29 mouse cellular contexts compared by ENCODE assay signal in the genomic region with DNA sequence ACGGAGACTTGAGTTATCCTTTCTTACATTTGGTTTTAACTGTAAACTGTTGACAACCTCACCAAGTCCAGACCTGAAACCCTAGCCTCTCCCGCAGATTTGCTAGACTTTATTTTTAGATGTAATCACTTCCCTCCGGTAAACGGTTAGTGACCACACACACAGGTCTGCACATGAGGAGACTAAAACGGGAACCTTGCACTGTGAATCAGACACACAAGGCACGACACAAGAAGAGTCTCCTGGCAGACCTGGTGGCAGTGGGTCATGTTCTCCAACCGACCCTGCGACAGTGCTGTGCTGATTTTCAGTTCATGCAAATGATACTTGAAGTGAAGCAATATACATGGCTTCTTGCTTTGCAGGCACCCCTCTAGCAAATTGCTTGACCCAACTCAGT. TPM values are rescaled to one million over a fixed set of nuclear protein-coding genes. Genes with fewer than 3 reads are reported as not detected.
A peak's percentile ranks its signal among the peaks of the same experiment; 100 is the strongest.
DNase-seq lines count a peak whose midpoint lies in the region; ATAC-seq and TF ChIP-seq lines count a peak whose summit lies in the region.
"Had no signal": no experiment of that assay in that cellular context is flagged by ENCODE, and none has a peak within 500 bp of the region (broad histone marks: within the 10 kb centered on the region; RNA-seq: fewer than 3 reads in every experiment).

No protein-coding gene starts in this region.

- H3K79me2 ChIP-seq in CH12.LX (replicated peaks; ENCODE audit: control insufficient read depth, extremely low read depth, insufficient read depth, poor library complexity, severe bottlenecking), result no peaks in the 10 kb centered on the region
- H3K79me2 ChIP-seq in myocyte (ENCODE audit: control insufficient read depth, insufficient read depth), result no peaks in the 10 kb centered on the region
- no peaks in the 10 kb centered on the region for H3K79me2 ChIP-seq in heart, adult 2 months (replicated peaks; ENCODE audit: control insufficient read depth, insufficient read depth, low read length)

- peaks cover 0 to 5% of the 10 kb centered on the region in 2 experiments; a peak in 2 of 4 replicates for H3K4me1 ChIP-seq in CH12.LX (ENCODE audit: control insufficient read depth in 1 of 2, insufficient read depth in 2 of 2)
- no peaks in the 10 kb centered on the region for H3K4me1 ChIP-seq in heart, adult 2 months (ENCODE audit: control insufficient read depth, insufficient read depth, low read length)
- H3K4me1 ChIP-seq: embryonic facial prominence, embryonic 10.5 days; forebrain, embryonic 12.5 days; forebrain, embryonic 15.5 days; heart, embryonic 12.5 days; heart, embryonic 15.5 days; hindbrain, embryonic 13.5 days; intestine, embryonic 15.5 days had no signal

- ATAC-seq in hematopoietic stem cell, adult 5-6 weeks (replicated peaks in 1 of 2; ENCODE audit: insufficient read depth in 1 of 2, low FRiP score in 2 of 2, low TSS enrichment in 1 of 2, low read depth in 1 of 2, poor library complexity in 2 of 2, severe bottlenecking in 2 of 2), result peak; percentile 93 to 96
- ATAC-seq: forebrain, embryonic 15.5 days; hindbrain, embryonic 16.5 days; intestine, embryonic 15.5 days; Patski had no signal

- dilution Hi-C loops in CH12.LX (cut with MboI; ENCODE audit: extremely low pct_ligation_motif_present, extremely low pct_unique_long_range_greater_than_20kb, low sequenced_read_pairs), result no loop called here

- H3K4me2 ChIP-seq in CH12.LX (ENCODE audit: insufficient read depth, low read depth, poor library complexity, severe bottlenecking) (no peak overlapping the region), myocyte (ENCODE audit: low read depth) (peak overlapping the region; percentile 30)
- H3K4me2 ChIP-seq: embryonic facial prominence, embryonic 13.5 days; forebrain, embryonic 12.5 days; forebrain, embryonic 15.5 days; heart, embryonic 12.5 days; heart, embryonic 15.5 days; hindbrain, embryonic 13.5 days; intestine, embryonic 15.5 days had no signal

- TF ChIP-seq POLR2A in CH12.LX (IDR thresholded peaks at IDR 0.05; ENCODE audit: low read depth, low read length), result no peak
- no peak for TF ChIP-seq POLR2A in myocyte (IDR thresholded peaks at IDR 0.05; ENCODE audit: insufficient read length, low read depth)
- TF ChIP-seq POLR2A in heart, adult 2 months (IDR thresholded peaks at IDR 0.05; ENCODE audit: insufficient read depth, low read depth, low read length), result no peak

- no peak overlapping the region for H3K27ac ChIP-seq in CH12.LX (ENCODE audit: insufficient read depth, low read depth)
- no peak overlapping the region for H3K27ac ChIP-seq in heart, adult 2 months
- H3K27ac ChIP-seq: embryonic facial prominence, embryonic 10.5 days; embryonic facial prominence, embryonic 13.5 days; forebrain, embryonic 12.5 days; forebrain, embryonic 15.5 days; heart, embryonic 15.5 days; hindbrain, embryonic 13.5 days; intestine, embryonic 15.5 days had no signal

- in situ Hi-C loops in CH12.LX (cut with MboI; ENCODE audit: low pct_ligation_motif_present, low pct_unique_long_range_greater_than_20kb, low sequenced_read_pairs), result no loop called here

- H3K9ac ChIP-seq in CH12.LX (ENCODE audit: insufficient read depth, low read depth), result no peak overlapping the region
- no peak overlapping the region for H3K9ac ChIP-seq in heart, adult 2 months (ENCODE audit: low read depth, low read length)
- H3K9ac ChIP-seq: embryonic facial prominence, embryonic 13.5 days; forebrain, embryonic 12.5 days; forebrain, embryonic 15.5 days; heart, embryonic 12.5 days; heart, embryonic 15.5 days; hindbrain, embryonic 13.5 days; intestine, embryonic 15.5 days had no signal

- DNase-seq in 416B (ENCODE audit: low read depth) (peak; percentile 11), CH12.LX (ENCODE audit: extremely low read depth) (peak; percentile 17)
- no peak for DNase-seq in heart, adult 2 months
- no peak for DNase-seq in embryo, embryonic 11 days
- DNase-seq: adrenal gland, postnatal 10 days; adrenal gland, postnatal 36 days; cerebellum, adult 18-20 months; cerebellum, adult 9-10 months; cerebellum, postnatal 14 days; gastrocnemius, postnatal 10 days; gastrocnemius, postnatal 36 days; heart, adult 11 months; heart, postnatal 10 days; heart, postnatal 4 days; kidney, adult 11 months had no signal

- H3K4me3 ChIP-seq in CH12.LX (replicated peaks in 1 of 3; ENCODE audit: low read depth in 2 of 3, low read length in 2 of 3, poor library complexity in 1 of 3), result no peak overlapping the region
- no peak overlapping the region for H3K4me3 ChIP-seq in myocyte
- H3K4me3 ChIP-seq in heart, adult 2 months, result no peak overlapping the region
- H3K4me3 ChIP-seq: embryonic facial prominence, embryonic 10.5 days; embryonic facial prominence, embryonic 13.5 days; erythroblast, embryonic 14.5 days; forebrain, embryonic 12.5 days; forebrain, embryonic 15.5 days; heart, embryonic 12.5 days; heart, embryonic 15.5 days; hindbrain, embryonic 13.5 days; intestine, embryonic 15.5 days had no signal

- WGBS in heart, adult 2 months, result 55% methylated on average over 8 of the region's 8 CpGs

- no peak overlapping the region for H3ac ChIP-seq in myocyte (ENCODE audit: control insufficient read depth, insufficient read length)

- H3K36me3 ChIP-seq in CH12.LX (replicated peaks in 1 of 2; ENCODE audit: control insufficient read depth in 1 of 2, insufficient read depth in 1 of 2, low read length in 1 of 2) (no peaks in the 10 kb centered on the region), myocyte (ENCODE audit: control insufficient read depth, insufficient read depth) (no peaks in the 10 kb centered on the region)
- H3K36me3 ChIP-seq in heart, adult 2 months (ENCODE audit: control insufficient read depth, insufficient read depth, low read length), result no peaks in the 10 kb centered on the region
- H3K36me3 ChIP-seq: embryonic facial prominence, embryonic 10.5 days; embryonic facial prominence, embryonic 13.5 days; forebrain, embryonic 12.5 days; forebrain, embryonic 15.5 days; G1E; heart, embryonic 12.5 days; heart, embryonic 15.5 days; hindbrain, embryonic 13.5 days; intestine, embryonic 15.5 days had no signal

- no peak for TF ChIP-seq EP300 in CH12.LX (IDR thresholded peaks at IDR 0.05; ENCODE audit: low read length)
- no peak for TF ChIP-seq EP300 in heart, adult 2 months (IDR thresholded peaks at IDR 0.05; ENCODE audit: insufficient read depth, low read depth, low read length)

- intact Hi-C loops in heart, adult 2 months (cut with DNase I), result no loop called here

- no peaks in the 10 kb centered on the region for H3K27me3 ChIP-seq in CH12.LX (replicated peaks)
- no peaks in the 10 kb centered on the region for H3K27me3 ChIP-seq in myocyte (ENCODE audit: control insufficient read depth, insufficient read depth, insufficient read length)
- H3K27me3 ChIP-seq in heart, adult 2 months (ENCODE audit: control insufficient read depth, insufficient read depth, low read length), result no peaks in the 10 kb centered on the region
- H3K27me3 ChIP-seq: embryonic facial prominence, embryonic 13.5 days; forebrain, embryonic 12.5 days; forebrain, embryonic 15.5 days; heart, embryonic 12.5 days; heart, embryonic 15.5 days; hindbrain, embryonic 13.5 days; intestine, embryonic 15.5 days had no signal

- TF ChIP-seq RAD21 in CH12.LX (IDR thresholded peaks at IDR 0.05; ENCODE audit: low read depth, low read length), result no peak

- no peak for TF ChIP-seq CTCF in CH12.LX (conservative IDR thresholded peaks at IDR 0.05 in 1 of 2, IDR thresholded peaks at IDR 0.05 in 1 of 2; ENCODE audit: low read depth in 2 of 2, low read length in 2 of 2)
- no peak for TF ChIP-seq CTCF in heart, adult 2 months (IDR thresholded peaks at IDR 0.05)

- H3K9me3 ChIP-seq in CH12.LX (replicated peaks; ENCODE audit: low read length), result no peaks in the 10 kb centered on the region
- H3K9me3 ChIP-seq: embryonic facial prominence, embryonic 10.5 days; embryonic facial prominence, embryonic 13.5 days; forebrain, embryonic 12.5 days; forebrain, embryonic 15.5 days; G1E; heart, embryonic 12.5 days; heart, embryonic 15.5 days; hindbrain, embryonic 13.5 days; intestine, embryonic 15.5 days had no signal

TF ChIP-seq in CH12.LX, 34 proteins besides CTCF, POLR2A, EP300 and RAD21:
- TF ChIP-seq BHLHE40 (IDR thresholded peaks at IDR 0.05; ENCODE audit: low read depth, low read length), result peak; percentile 35; the same call in 1 of the 2 replicates
- TF ChIP-seq ZKSCAN1 (IDR thresholded peaks at IDR 0.05; ENCODE audit: borderline replicate concordance, low read depth, low read length), result no peak

TF ChIP-seq in myocyte, 11 proteins besides CTCF, POLR2A, EP300 and RAD21:
- TF ChIP-seq MAX (IDR thresholded peaks at IDR 0.05; ENCODE audit: low read depth) (no peak), TCF12 (IDR thresholded peaks at IDR 0.05; ENCODE audit: insufficient read depth, poor library complexity, severe bottlenecking) (no peak), TCF3 (IDR thresholded peaks at IDR 0.05; ENCODE audit: insufficient read length, low read depth) (no peak), E2F4 (IDR thresholded peaks at IDR 0.05; ENCODE audit: insufficient read depth) (no peak), SRF (IDR thresholded peaks at IDR 0.05; ENCODE audit: control insufficient read depth, insufficient read length, low read depth) (no peak), MYOG (IDR thresholded peaks at IDR 0.05; ENCODE audit: control insufficient read depth in 1 of 3, insufficient read depth in 1 of 3, insufficient read length in 2 of 3, low read depth in 2 of 3) (no peak), MYOD1 (IDR thresholded peaks at IDR 0.05; ENCODE audit: control insufficient read depth in 1 of 3, insufficient read length in 2 of 3, low read depth in 2 of 3) (no peak), CEBPB (IDR thresholded peaks at IDR 0.05; ENCODE audit: insufficient read depth, poor library complexity, severe bottlenecking) (no peak)
TF ChIP-seq in myocyte: peak in this region for 0.

RNA-seq across cellular contexts. Expression of a gene that starts 14.7 kb away (rescaled TPM):
- total RNA-seq in CH12.LX (2012; rRNA removed) (not detected in 2 replicates), CH12.LX (2014; rRNA removed) (not detected in 2 replicates)
- polyA plus RNA-seq in CH12.LX (2012; ENCODE audit: insufficient read length, low read depth) (not detected in 2 replicates), myocyte (2012; fragmentation: generic; extraction: Trizol) (0.01 TPM)
- 0.19 and 0.50 TPM in 2 replicates for total RNA-seq in hematopoietic stem cell, adult 5-6 weeks (2017)
- total RNA-seq in heart, adult 2 months (2021), result under 1 TPM in 1 of 2 experiments, not detected in 1; 0.08 TPM
- polyA plus RNA-seq in heart, adult 2 months (2012; rRNA removed), result not detected in 2 replicates
- total RNA-seq: heart, postnatal 4 days had no signal
- polyA plus RNA-seq: erythroblast, embryonic 14.5 days; G1E; Patski had no signal

Comparison
In these comparisons a context has a peak if more than half of its experiments do, and no peak if none do; other contexts are left out.
1. DNase-seq: peak in 416B (single experiment) and CH12.LX (single experiment); none in heart, adult 2 months (0 of 2) and embryo, embryonic 11 days (single experiment).